Mouse (Mus musculus): ENCODE measurements around the gene Slc19a3. TPM values are rescaled to one million over a fixed set of nuclear protein-coding genes. Genes with fewer than 3 reads are reported as not detected.

Slc19a3 gene
- total and polyA plus RNA-seq, 3 experiments: 0.20 to 0.66 (median 0.39) TPM

GRCm38 (mm10) chr1:82966413-82966812 lies 71.8 kb downstream of the Slc19a3 start:
- Histone ChIP-seq H3K27me3 (ENCODE audit: control insufficient read depth, insufficient read depth, low read length) (no peaks in the 10 kb centered on the region), H3K79me2 (replicated peaks; ENCODE audit: control insufficient read depth, insufficient read depth, low read length) (no peaks in the 10 kb centered on the region), H3K27ac (no peak overlapping the region), H3K4me3 (no peak overlapping the region), H3K4me1 (ENCODE audit: control insufficient read depth, insufficient read depth, low read length) (no peaks in the 10 kb centered on the region), H3K36me3 (ENCODE audit: control insufficient read depth, insufficient read depth, low read length) (no peaks in the 10 kb centered on the region), H3K9ac (ENCODE audit: low read depth, low read length) (no peak overlapping the region)
- WGBS: 67% methylated on average over 3 of the region's 3 CpGs
- TF ChIP-seq EP300 (IDR thresholded peaks at IDR 0.05; ENCODE audit: insufficient read depth, low read depth, low read length): no peak
- no peak for TF ChIP-seq POLR2A (IDR thresholded peaks at IDR 0.05; ENCODE audit: insufficient read depth, low read depth, low read length)
- no peak for TF ChIP-seq CTCF (IDR thresholded peaks at IDR 0.05)
- DNase-seq: no peak
- intact Hi-C loops (cut with DNase I): no loop called here

Other genes starting within 250 kb of the Slc19a3 start
- 10 to 100 TPM; 27.9 to 29.8 TPM for gene Agfg1, start 199.0 kb downstream of the Slc19a3 start, total RNA-seq (2021)
- gene Agfg1, start 199.0 kb downstream of the Slc19a3 start, polyA plus RNA-seq (2012; rRNA removed): 28.2 and 47.5 TPM in 2 replicates
- gene A030005L19Rik, start 125.1 kb downstream of the Slc19a3 start, total RNA-seq (2021): not detected
- 0.53 and 0.76 TPM in 2 replicates for gene A030005L19Rik, start 125.1 kb downstream of the Slc19a3 start, polyA plus RNA-seq (2012; rRNA removed)
- gene A030014E15Rik, start 113.5 kb downstream of the Slc19a3 start, total RNA-seq (2021): not detected
- gene A030014E15Rik, start 113.5 kb downstream of the Slc19a3 start, polyA plus RNA-seq (2012; rRNA removed): not detected in 2 replicates
- gene Gm6217, start 107.0 kb downstream of the Slc19a3 start, total RNA-seq (2021): not detected
- not detected in 2 replicates for gene Gm6217, start 107.0 kb downstream of the Slc19a3 start, polyA plus RNA-seq (2012; rRNA removed)
- not detected for gene A030003K21Rik, start 95.1 kb downstream of the Slc19a3 start, total RNA-seq (2021)
- gene A030003K21Rik, start 95.1 kb downstream of the Slc19a3 start, polyA plus RNA-seq (2012; rRNA removed): not detected in 2 replicates
- gene Gm7544, start 82.4 kb downstream of the Slc19a3 start, total RNA-seq (2021): not detected
- gene Gm7544, start 82.4 kb downstream of the Slc19a3 start, polyA plus RNA-seq (2012; rRNA removed): not detected in 2 replicates
- gene Gm47955, start 78.2 kb downstream of the Slc19a3 start, total RNA-seq (2021): not detected
- not detected in 2 replicates for gene Gm47955, start 78.2 kb downstream of the Slc19a3 start, polyA plus RNA-seq (2012; rRNA removed)
- gene Gm47959, start 37.9 kb downstream of the Slc19a3 start, total RNA-seq (2021): not detected
- gene Gm47959, start 37.9 kb downstream of the Slc19a3 start, polyA plus RNA-seq (2012; rRNA removed): not detected in 2 replicates
- gene Krtap28-10, start 4.0 kb upstream of the Slc19a3 start, total RNA-seq (2021): not detected
- not detected in 2 replicates for gene Krtap28-10, start 4.0 kb upstream of the Slc19a3 start, polyA plus RNA-seq (2012; rRNA removed)
- gene Gm47969, start 6.5 kb upstream of the Slc19a3 start, total RNA-seq (2021): not detected
- gene Gm47969, start 6.5 kb upstream of the Slc19a3 start, polyA plus RNA-seq (2012; rRNA removed): not detected in 2 replicates
- not detected for gene A030005K14Rik, start 20.9 kb upstream of the Slc19a3 start, total RNA-seq (2021)
- not detected in 2 replicates for gene A030005K14Rik, start 20.9 kb upstream of the Slc19a3 start, polyA plus RNA-seq (2012; rRNA removed)
- gene Krtap28-13, start 22.5 kb upstream of the Slc19a3 start, total RNA-seq (2021): not detected
- not detected in 2 replicates for gene Krtap28-13, start 22.5 kb upstream of the Slc19a3 start, polyA plus RNA-seq (2012; rRNA removed)
- gene Ccl20, start 78.3 kb upstream of the Slc19a3 start, total RNA-seq (2021): not detected
- 0.20 TPM in 1 of 2 replicates, not detected in the other for gene Ccl20, start 78.3 kb upstream of the Slc19a3 start, polyA plus RNA-seq (2012; rRNA removed)
- not detected for gene Daw1, start 121.3 kb upstream of the Slc19a3 start, total RNA-seq (2021)
- gene Daw1, start 121.3 kb upstream of the Slc19a3 start, polyA plus RNA-seq (2012; rRNA removed): 0.08 TPM in 1 of 2 replicates, not detected in the other

Measured in heart, adult 2 months (tissue).